Mouse (Mus musculus) liver, postnatal 0 days (tissue): ENCODE data around the gene Il10. TPM values are rescaled to one million over a fixed set of nuclear protein-coding genes. Genes with fewer than 3 reads are reported as not detected.

Experiments used
- ATAC-seq: fragments of 200-750 bp; cut with Nextera tagmentation; 2 replicates; pipeline ENCODE4 v1.8.0; 2017; ENCODE audit warnings: mild to moderate bottlenecking, moderate library complexity
- DNase-seq: peaks from one replicate; pipeline ENCODE4 v3.0.0-alpha.2; 2016
- H3K27ac ChIP-seq: fragments of 300-500 bp; sonication (generic); 2 replicates; pipeline ENCODE4 v1.5.1; 2014; ENCODE audit warnings: antibody characterized with exemption, moderate library complexity, mild to moderate bottlenecking, low read depth
- H3K27me3 ChIP-seq: fragments of 300-500 bp; sonication (generic); 2 replicates; pipeline ENCODE4 v1.6.1; 2014; ENCODE audit warnings: low read length, control low read depth, mixed read lengths; ENCODE audit not compliant: insufficient read depth
- H3K36me3 ChIP-seq: fragments of 300-500 bp; sonication (generic); replicated peaks from 2 replicates; pipeline ENCODE4 v1.6.1; 2014; ENCODE audit warnings: mild to moderate bottlenecking, control low read depth, low read length, moderate library complexity, mixed read lengths; ENCODE audit not compliant: insufficient read depth
- H3K4me1 ChIP-seq: fragments of 300-500 bp; sonication (generic); 2 replicates; pipeline ENCODE4 v1.6.1; 2014; ENCODE audit warnings: antibody characterized with exemption, mild to moderate bottlenecking, control low read depth; ENCODE audit not compliant: insufficient read depth
- H3K4me2 ChIP-seq: fragments of 300-500 bp; sonication (generic); 2 replicates; pipeline ENCODE4 v1.6.1; 2014; ENCODE audit warnings: low read depth, mild to moderate bottlenecking, low read length, moderate library complexity, mixed read lengths
- H3K4me3 ChIP-seq: fragments of 300-500 bp; sonication (generic); 2 replicates; pipeline ENCODE4 v1.5.1; 2014; ENCODE audit warnings: low read depth, low read length
- H3K9ac ChIP-seq: fragments of 300-500 bp; sonication (generic); replicated peaks from 2 replicates; pipeline ENCODE4 v1.6.1; 2014; ENCODE audit warnings: mild to moderate bottlenecking, moderate library complexity
- H3K9me3 ChIP-seq: fragments of 300-500 bp; sonication (generic); 2 replicates; pipeline ENCODE4 v1.6.1; 2016; ENCODE audit warnings: mild to moderate bottlenecking, control low read depth, low read length, mixed read lengths
- CTCF ChIP-seq: sonication (generic); IDR thresholded peaks from 2 replicates; pipeline ENCODE4 v1.5.1; 2016; ENCODE audit warnings: antibody characterized with exemption, low read depth
- EP300 ChIP-seq: IDR thresholded peaks from 2 replicates; pipeline ENCODE4 v1.6.1; 2016; ENCODE audit warnings: antibody characterized with exemption, low read depth, mild to moderate bottlenecking
- WGBS: fragments of 180-500 bp; shearing (Covaris S2); extraction: QIAGEN DNeasy Blood & Tissue Kit; methylation state at CpG from one replicate; pipeline ENCODE4 v1.1.7; 2014; ENCODE audit not compliant: insufficient replicate concordance; 5-methylcytosine and 5-hydroxymethylcytosine counted together
- polyA plus RNA-seq: library from polyadenylated mRNA; unstranded; fragments of >200 nt; fragmentation: Nextera tagmentation; extraction: Ambion mirVana; gene quantifications from 2 replicates; pipeline ENCODE4 v1.2.1, GENCODE M21; 2015

The Il10 gene
- polyA plus RNA-seq, 1 experiment from 2014 or later = 0.19 TPM

- TF ChIP-seq EP300 = no peak
- no peak for TF ChIP-seq CTCF
- H3K9ac ChIP-seq = no peak overlapping the region
- 68% methylated on average over 2 of the region's 2 CpGs for WGBS
- no peaks in the 10 kb centered on the region for H3K27me3 ChIP-seq
- H3K4me3 ChIP-seq = no peak overlapping the region
- H3K36me3 ChIP-seq = no peaks in the 10 kb centered on the region
- no peak overlapping the region for H3K27ac ChIP-seq
- H3K9me3 ChIP-seq = no peaks in the 10 kb centered on the region
- ATAC-seq (no peak), DNase-seq (no peak)
- H3K4me1 ChIP-seq = peaks cover 3% of the 10 kb centered on the region; the same call in 1 of the 2 replicates
- no peak overlapping the region for H3K4me2 ChIP-seq
Observed at GRCm38 (mm10) chr1:131045723-131046355, 26.2 kb downstream of the Il10 start.

GRCm38 (mm10) chr1:131046607-131047006 is 27.0 kb downstream of the Il10 start:
- no peaks in the 10 kb centered on the region for H3K36me3 ChIP-seq
- H3K27me3 ChIP-seq = no peaks in the 10 kb centered on the region
- H3K27ac ChIP-seq = no peak overlapping the region
- DNase-seq = no peak
- ATAC-seq = no peak
- TF ChIP-seq EP300 (no peak), CTCF (no peak)
- no peak overlapping the region for H3K4me3 ChIP-seq
- peaks cover 5% of the 10 kb centered on the region; the same call in 1 of the 2 replicates for H3K4me1 ChIP-seq
- H3K9ac ChIP-seq = no peak overlapping the region
- no peak overlapping the region for H3K4me2 ChIP-seq
- 74% methylated on average over 10 of the region's 10 CpGs for WGBS
- H3K9me3 ChIP-seq = no peaks in the 10 kb centered on the region

GRCm38 (mm10) chr1:131048121-131048863 is 28.6 kb downstream of the Il10 start:
- Histone ChIP-seq H3K9me3 (no peaks in the 10 kb centered on the region), H3K27me3 (no peaks in the 10 kb centered on the region), H3K4me1 (peaks cover 7% of the 10 kb centered on the region; the same call in 1 of the 2 replicates), H3K4me2 (no peak overlapping the region), H3K4me3 (no peak overlapping the region), H3K27ac (no peak overlapping the region), H3K9ac (no peak overlapping the region), H3K36me3 (0 out of 2 replicates have a peak, but pooled peaks cover 3% of the 10 kb centered on the region)
- ATAC-seq = no peak
- 72% methylated on average over 6 of the region's 6 CpGs for WGBS
- no peak for DNase-seq
- no peak for TF ChIP-seq EP300
- TF ChIP-seq CTCF = no peak

GRCm38 (mm10) chr1:131048946-131049345 is 29.3 kb downstream of the Il10 start:
- ATAC-seq (no peak), DNase-seq (no peak)
- no peak overlapping the region for H3K9ac ChIP-seq
- H3K9me3 ChIP-seq = no peaks in the 10 kb centered on the region
- H3K27me3 ChIP-seq = no peaks in the 10 kb centered on the region
- no peak for TF ChIP-seq EP300
- no peak for TF ChIP-seq CTCF
- 84% methylated on average over 8 of the region's 8 CpGs for WGBS
- H3K4me2 ChIP-seq = no peak overlapping the region
- peaks cover 7% of the 10 kb centered on the region for H3K36me3 ChIP-seq
- no peak overlapping the region for H3K27ac ChIP-seq
- no peak overlapping the region for H3K4me3 ChIP-seq
- H3K4me1 ChIP-seq = peaks cover 7% of the 10 kb centered on the region; the same call in 1 of the 2 replicates

GRCm38 (mm10) chr1:131049361-131049806 is 29.7 kb downstream of the Il10 start:
- 76% methylated on average over 5 of the region's 5 CpGs for WGBS
- Histone ChIP-seq H3K4me1 (peaks cover 7% of the 10 kb centered on the region; the same call in 1 of the 2 replicates), H3K36me3 (peaks cover 12% of the 10 kb centered on the region), H3K4me3 (no peak overlapping the region), H3K4me2 (no peak overlapping the region), H3K27me3 (no peaks in the 10 kb centered on the region), H3K27ac (no peak overlapping the region), H3K9ac (no peak overlapping the region), H3K9me3 (no peaks in the 10 kb centered on the region)
- TF ChIP-seq CTCF (no peak), EP300 (no peak)
- ATAC-seq (no peak), DNase-seq (no peak)

- ATAC-seq (no peak), DNase-seq (no peak)
- H3K27ac ChIP-seq = no peak overlapping the region
- peaks cover 18% of the 10 kb centered on the region for H3K36me3 ChIP-seq
- H3K9ac ChIP-seq = no peak overlapping the region
- WGBS = 84% methylated on average over 5 of the region's 5 CpGs
- H3K4me3 ChIP-seq = no peak overlapping the region
- H3K27me3 ChIP-seq = no peaks in the 10 kb centered on the region
- no peak for TF ChIP-seq CTCF
- TF ChIP-seq EP300 = no peak
- H3K9me3 ChIP-seq = no peaks in the 10 kb centered on the region
- no peak overlapping the region for H3K4me2 ChIP-seq
- H3K4me1 ChIP-seq = peaks cover 7% of the 10 kb centered on the region; the same call in 1 of the 2 replicates
Observed at GRCm38 (mm10) chr1:131050011-131050410, 30.4 kb downstream of the Il10 start.
